Mouse (Mus musculus) forebrain, embryonic 16.5 days (tissue): ENCODE data around the gene Isg15. TPM values are rescaled to one million over a fixed set of nuclear protein-coding genes. Genes with fewer than 3 reads are reported as not detected.

Experiments
- ATAC-seq: fragments of 200-750 bp; cut with Nextera tagmentation; 2 replicates; pipeline ENCODE4 v1.8.0; 2017; ENCODE audit warnings: mild to moderate bottlenecking, moderate library complexity
- H3K27ac ChIP-seq: fragments of 300-500 bp; sonication (generic); 2 replicates; pipeline ENCODE4 v1.5.1; 2014; ENCODE audit warnings: low read length, control low read depth
- H3K27me3 ChIP-seq: fragments of 300-500 bp; sonication (generic); replicated peaks from 2 replicates; pipeline ENCODE4 v1.6.1; 2014; ENCODE audit warnings: low read length; ENCODE audit not compliant: control insufficient read depth, insufficient read depth
- H3K36me3 ChIP-seq: fragments of 300-500 bp; sonication (generic); 2 replicates; pipeline ENCODE4 v1.6.1; 2014; ENCODE audit not compliant: control insufficient read depth, insufficient read depth
- H3K4me1 ChIP-seq: fragments of 300-500 bp; sonication (generic); replicated peaks from 2 replicates; pipeline ENCODE4 v1.6.1; 2014; ENCODE audit warnings: low read length; ENCODE audit not compliant: control insufficient read depth, insufficient read depth
- H3K4me2 ChIP-seq: fragments of 300-500 bp; sonication (generic); 2 replicates; pipeline ENCODE4 v1.6.1; 2014; ENCODE audit warnings: mild to moderate bottlenecking, low read length, control low read depth
- H3K4me3 ChIP-seq: fragments of 300-500 bp; sonication (generic); replicated peaks from 2 replicates; pipeline ENCODE4 v1.5.1; 2014; ENCODE audit warnings: mild to moderate bottlenecking, low read length, control low read depth
- H3K9ac ChIP-seq: fragments of 300-500 bp; sonication (generic); replicated peaks from 2 replicates; pipeline ENCODE4 v1.6.1; 2014; ENCODE audit warnings: low read depth, low read length, control low read depth
- H3K9me3 ChIP-seq: fragments of 300-500 bp; sonication (generic); 2 replicates; pipeline ENCODE4 v1.6.1; 2016; ENCODE audit warnings: low read length; ENCODE audit not compliant: control insufficient read depth
- WGBS: fragments of 180-500 bp; shearing (Covaris S2); extraction: QIAGEN DNeasy Blood & Tissue Kit; methylation state at CpG from one replicate; pipeline ENCODE4 v1.1.7; 2014; 5-methylcytosine and 5-hydroxymethylcytosine counted together
- polyA plus RNA-seq: library from polyadenylated mRNA; unstranded; fragments of >200 nt; fragmentation: Nextera tagmentation; extraction: Ambion mirVana; gene quantifications from 2 replicates; pipeline ENCODE4 v1.2.1, GENCODE M21; 2015

Isg15 gene
- polyA plus RNA-seq, 1 experiment from 2014 or later: 1.5 TPM

DNA sequence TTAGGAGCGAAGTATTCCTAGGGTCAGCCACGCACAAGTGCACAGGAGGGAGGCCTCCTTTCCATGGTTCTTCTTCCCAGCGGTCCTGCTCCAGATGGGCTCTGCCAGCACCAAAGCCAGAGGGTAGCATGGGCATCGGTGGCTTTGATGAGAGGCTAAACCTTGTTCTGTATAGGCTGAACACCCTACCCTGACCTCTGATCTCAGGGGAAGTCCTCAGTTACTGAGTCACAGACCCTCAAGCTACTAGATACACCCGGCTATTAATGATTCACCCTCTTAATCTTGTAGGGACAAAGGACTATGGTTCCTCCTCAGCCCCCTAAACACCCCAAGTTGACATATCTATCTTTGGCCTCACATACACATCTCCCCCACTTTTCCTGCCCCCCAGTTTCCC lies 6.7 kb downstream of the Isg15 start:
- WGBS: 74% methylated on average over 5 of the region's 5 CpGs
- H3K27me3 ChIP-seq: no peaks in the 10 kb centered on the region
- H3K4me2 ChIP-seq: no peak overlapping the region
- H3K27ac ChIP-seq: no peak overlapping the region
- peaks cover 53% of the 10 kb centered on the region for H3K4me1 ChIP-seq
- peaks cover 6% of the 10 kb centered on the region for H3K36me3 ChIP-seq
- H3K9ac ChIP-seq: no peak overlapping the region
- ATAC-seq: no peak
- H3K9me3 ChIP-seq: no peaks in the 10 kb centered on the region
- H3K4me3 ChIP-seq: no peak overlapping the region

DNA sequence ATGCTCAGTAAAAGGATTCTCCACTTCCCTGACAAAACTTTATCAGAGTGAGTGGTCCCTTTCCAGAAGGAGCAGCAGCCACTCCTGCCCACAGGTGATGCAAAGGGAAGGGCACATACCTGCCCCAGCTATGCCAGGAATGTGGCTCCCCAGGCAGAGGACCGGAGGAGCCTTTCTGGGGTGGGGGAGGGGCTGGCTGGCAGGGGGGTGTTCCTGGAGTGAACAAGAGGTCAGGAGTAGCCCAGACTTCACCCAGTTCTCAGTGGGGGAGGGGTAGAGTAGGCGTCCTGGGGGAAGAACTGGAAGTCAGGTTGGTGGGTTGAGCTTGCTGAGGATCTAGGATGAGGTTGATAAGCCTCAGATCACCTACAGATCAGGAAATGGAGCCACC lies 7.4 kb downstream of the Isg15 start:
- Histone ChIP-seq H3K9me3 (no peaks in the 10 kb centered on the region), H3K36me3 (peaks cover 6% of the 10 kb centered on the region), H3K4me2 (no peak overlapping the region), H3K4me1 (peaks cover 60% of the 10 kb centered on the region), H3K4me3 (no peak overlapping the region), H3K27ac (no peak overlapping the region), H3K9ac (no peak overlapping the region), H3K27me3 (no peaks in the 10 kb centered on the region)
- WGBS: 21% methylated on average over 2 of the region's 2 CpGs
- no peak for ATAC-seq

DNA sequence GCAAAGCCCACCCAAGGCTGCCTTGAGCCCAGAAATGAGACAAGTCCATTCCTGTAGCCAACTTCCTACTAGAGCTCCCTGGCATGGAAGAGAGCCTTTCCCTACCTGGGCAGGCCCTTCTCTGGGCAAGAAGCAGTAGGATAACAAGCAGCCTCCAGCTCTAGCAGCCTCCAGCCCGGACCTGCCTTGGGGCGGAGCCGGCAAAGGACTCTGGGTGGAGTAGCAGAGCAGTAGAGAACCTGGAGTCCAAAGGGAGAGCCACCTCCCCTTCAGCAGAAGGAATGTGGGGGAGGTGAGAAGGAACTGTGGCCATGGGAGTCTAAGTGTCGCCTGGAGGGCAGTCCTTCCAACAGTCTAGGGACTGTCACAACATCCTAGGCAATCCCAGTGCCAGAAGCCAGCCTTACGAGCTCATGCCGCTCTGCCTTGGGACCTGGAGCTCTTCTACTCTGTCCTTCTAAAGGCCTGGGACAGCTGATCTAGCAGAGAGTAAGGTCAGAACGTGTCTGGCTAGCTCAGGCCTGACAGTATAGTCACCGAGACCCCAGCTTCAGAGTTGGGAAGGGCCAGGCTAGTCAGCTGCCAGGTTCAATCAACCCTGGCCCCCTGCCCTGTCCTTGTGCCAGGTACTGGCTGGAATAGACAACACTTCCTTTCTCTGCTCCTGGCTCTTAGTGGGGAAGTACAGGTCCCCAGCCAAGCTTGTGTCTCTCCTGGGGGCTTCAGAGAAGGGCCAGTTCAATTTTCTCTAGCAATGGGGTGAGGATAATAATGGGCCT lies 8.0 kb downstream of the Isg15 start:
- 0 out of 2 replicates have a peak overlapping the region, but pooled peaks have one; percentile 43 for H3K27ac ChIP-seq
- H3K36me3 ChIP-seq: peaks cover 6% of the 10 kb centered on the region
- no peaks in the 10 kb centered on the region for H3K27me3 ChIP-seq
- no peaks in the 10 kb centered on the region for H3K9me3 ChIP-seq
- 44% methylated on average over 8 of the region's 8 CpGs for WGBS
- no peak overlapping the region for H3K4me3 ChIP-seq
- H3K9ac ChIP-seq: no peak overlapping the region
- no peak overlapping the region for H3K4me2 ChIP-seq
- peaks cover 63% of the 10 kb centered on the region for H3K4me1 ChIP-seq
- ATAC-seq: no peak

DNA sequence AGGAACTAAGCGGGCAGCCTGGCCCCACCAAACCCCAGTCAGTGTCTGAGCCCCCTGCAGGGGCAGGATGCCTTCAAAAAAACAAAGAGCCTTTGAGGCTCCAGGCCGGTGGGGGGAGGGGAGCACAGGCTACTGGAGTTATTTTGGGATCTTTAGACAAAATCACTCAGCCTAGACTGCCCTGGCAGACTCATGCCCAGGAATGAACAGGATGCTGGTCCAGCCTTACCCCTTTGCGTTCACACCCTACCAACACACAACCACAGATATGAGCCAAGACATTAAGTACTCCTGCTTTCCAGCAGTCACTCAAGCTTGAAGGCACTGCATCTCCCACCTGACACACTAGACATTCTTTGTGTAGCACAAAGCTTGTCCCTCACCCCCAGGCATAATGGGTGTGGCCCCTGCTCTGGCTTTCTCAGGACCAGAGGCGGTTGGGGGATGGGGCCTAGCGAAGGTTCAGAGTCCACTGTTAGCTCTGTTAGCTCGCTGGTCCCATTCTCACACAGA lies 11.8 kb downstream of the Isg15 start:
- Histone ChIP-seq H3K36me3 (peaks cover 6% of the 10 kb centered on the region), H3K9me3 (no peaks in the 10 kb centered on the region), H3K4me2 (no peak overlapping the region; the same call in 1 of the 2 replicates), H3K4me1 (peaks cover 79% of the 10 kb centered on the region), H3K27ac (peak overlapping the region; percentile 6), H3K9ac (no peak overlapping the region; the same call in 1 of the 2 replicates), H3K27me3 (no peaks in the 10 kb centered on the region), H3K4me3 (no peak overlapping the region)
- WGBS: 5% methylated on average over 6 of the region's 6 CpGs
- ATAC-seq: peak; percentile 18; the same call in 1 of the 2 replicates

DNA sequence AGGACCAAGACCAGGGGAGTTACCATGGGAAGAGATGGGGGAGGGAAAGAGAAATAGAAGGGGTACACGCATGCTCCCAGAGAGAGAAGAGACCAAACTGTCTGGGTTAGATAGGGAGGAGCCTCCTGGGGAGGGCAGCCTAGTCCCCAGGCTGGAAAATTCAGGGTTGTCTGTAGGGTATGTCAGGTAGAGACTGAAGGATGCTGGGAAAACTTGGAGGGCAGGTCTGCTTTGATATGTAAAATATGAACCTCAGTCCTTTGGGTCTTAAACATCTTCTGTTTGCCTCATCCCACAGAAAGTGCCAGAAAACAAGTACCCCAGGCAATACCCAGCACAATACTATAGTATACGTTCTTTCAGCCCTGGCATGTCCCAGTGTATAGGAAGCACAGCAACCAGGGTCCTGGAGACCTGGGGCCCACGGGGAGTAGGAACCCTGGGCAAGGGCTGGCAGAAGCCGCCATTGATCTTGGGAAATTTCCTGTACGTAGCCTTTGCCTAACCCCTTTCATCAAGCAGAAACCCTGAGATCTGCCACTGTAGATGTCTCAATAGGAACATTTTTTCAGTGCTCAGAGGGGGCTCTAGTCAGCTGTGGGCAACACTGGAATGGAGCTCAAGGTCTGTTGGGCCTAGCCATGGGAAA lies 12.3 kb downstream of the Isg15 start:
- Histone ChIP-seq H3K9me3 (no peaks in the 10 kb centered on the region), H3K4me2 (no peak overlapping the region), H3K27me3 (no peaks in the 10 kb centered on the region), H3K36me3 (peaks cover 6% of the 10 kb centered on the region), H3K27ac (peak overlapping the region; percentile 6), H3K4me3 (no peak overlapping the region), H3K9ac (no peak overlapping the region), H3K4me1 (peaks cover 79% of the 10 kb centered on the region)
- WGBS: 24% methylated on average over 5 of the region's 5 CpGs
- no peak for ATAC-seq

DNA sequence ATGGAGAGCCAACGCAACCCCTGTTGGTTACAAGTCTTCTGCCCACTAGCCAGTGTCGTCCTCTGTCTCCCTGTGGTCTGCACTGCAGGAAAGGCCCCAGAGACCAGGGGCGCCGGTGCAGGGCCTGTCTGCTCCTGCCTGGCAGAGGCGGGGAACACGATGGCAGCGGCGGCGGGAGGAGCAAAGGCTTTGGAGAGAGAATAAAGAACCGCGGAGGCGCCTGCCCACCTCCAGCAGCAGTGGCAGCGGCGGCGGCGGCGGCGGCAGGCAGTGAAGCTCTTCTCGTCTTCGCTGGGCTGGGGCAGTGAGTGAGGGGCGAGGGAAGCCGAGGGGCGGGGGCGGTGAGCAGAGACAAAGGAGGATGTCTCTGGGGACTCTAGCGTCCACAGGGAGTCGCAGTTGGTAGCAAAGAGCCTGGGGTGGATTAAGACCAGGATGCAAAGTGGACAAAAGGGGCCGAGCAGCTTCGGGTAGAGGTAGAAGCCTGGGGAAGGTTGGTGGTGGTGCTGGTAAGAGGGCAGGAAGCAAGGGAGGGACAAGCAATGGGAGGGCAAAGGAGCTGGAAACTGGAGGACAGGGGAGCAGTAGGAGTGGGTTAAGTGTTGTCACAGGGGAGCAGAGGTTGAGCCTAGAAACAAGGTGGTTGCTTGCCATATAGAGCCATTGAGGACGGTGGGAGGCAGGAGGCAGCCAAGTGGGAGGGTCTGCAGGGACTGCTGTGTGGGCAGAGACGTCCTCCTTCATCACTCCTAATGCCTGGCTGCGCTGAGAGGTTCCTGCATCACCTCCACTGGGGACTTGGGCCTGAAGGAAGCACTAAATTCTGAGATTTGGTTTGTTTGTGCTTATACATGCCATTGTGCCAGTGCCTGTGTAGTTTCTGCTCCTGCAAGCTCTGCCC lies 14.4 kb downstream of the Isg15 start:
- peak; percentile 61 for ATAC-seq
- Histone ChIP-seq H3K27me3 (no peaks in the 10 kb centered on the region), H3K4me3 (peak overlapping the region; percentile 62), H3K9ac (peak overlapping the region; percentile 89), H3K4me2 (peak overlapping the region; percentile 86), H3K36me3 (peaks cover 6% of the 10 kb centered on the region), H3K27ac (peak overlapping the region; percentile 93), H3K9me3 (no peaks in the 10 kb centered on the region), H3K4me1 (peaks cover 87% of the 10 kb centered on the region)
- 3% methylated on average over 31 of the region's 31 CpGs for WGBS

DNA sequence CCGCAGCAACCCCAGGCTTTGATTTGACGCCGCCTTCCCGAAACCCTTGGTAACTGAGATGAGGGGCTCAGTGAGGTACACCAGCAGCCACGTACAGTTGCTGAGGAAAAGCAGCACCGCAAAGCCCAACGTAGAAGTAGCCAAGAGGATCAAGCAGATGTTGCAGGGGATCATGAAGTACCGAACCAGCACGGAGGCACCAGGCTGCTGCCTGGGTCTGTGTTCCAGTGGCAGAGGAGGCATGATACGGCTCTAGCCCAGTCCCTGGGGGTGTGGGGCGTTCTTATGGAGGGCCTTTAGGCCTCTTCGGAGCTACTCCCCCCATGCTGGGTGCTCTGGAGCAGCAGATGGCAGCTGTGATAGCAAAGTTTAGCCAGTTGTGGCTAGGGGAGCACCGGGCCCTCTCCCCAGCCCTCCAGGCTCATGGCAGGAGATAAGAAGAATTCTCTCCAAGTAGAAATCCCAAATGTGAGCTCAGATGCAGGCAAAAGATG lies 15.1 kb downstream of the Isg15 start:
- peak overlapping the region; percentile 89 for H3K9ac ChIP-seq
- H3K4me2 ChIP-seq: peak overlapping the region; percentile 86
- no peaks in the 10 kb centered on the region for H3K27me3 ChIP-seq
- H3K9me3 ChIP-seq: no peaks in the 10 kb centered on the region
- peak; percentile 29 for ATAC-seq
- H3K36me3 ChIP-seq: peaks cover 4% of the 10 kb centered on the region
- peak overlapping the region; percentile 62 for H3K4me3 ChIP-seq
- peaks cover 93% of the 10 kb centered on the region for H3K4me1 ChIP-seq
- WGBS: 43% methylated on average over 13 of the region's 13 CpGs
- peak overlapping the region; percentile 93 for H3K27ac ChIP-seq

DNA sequence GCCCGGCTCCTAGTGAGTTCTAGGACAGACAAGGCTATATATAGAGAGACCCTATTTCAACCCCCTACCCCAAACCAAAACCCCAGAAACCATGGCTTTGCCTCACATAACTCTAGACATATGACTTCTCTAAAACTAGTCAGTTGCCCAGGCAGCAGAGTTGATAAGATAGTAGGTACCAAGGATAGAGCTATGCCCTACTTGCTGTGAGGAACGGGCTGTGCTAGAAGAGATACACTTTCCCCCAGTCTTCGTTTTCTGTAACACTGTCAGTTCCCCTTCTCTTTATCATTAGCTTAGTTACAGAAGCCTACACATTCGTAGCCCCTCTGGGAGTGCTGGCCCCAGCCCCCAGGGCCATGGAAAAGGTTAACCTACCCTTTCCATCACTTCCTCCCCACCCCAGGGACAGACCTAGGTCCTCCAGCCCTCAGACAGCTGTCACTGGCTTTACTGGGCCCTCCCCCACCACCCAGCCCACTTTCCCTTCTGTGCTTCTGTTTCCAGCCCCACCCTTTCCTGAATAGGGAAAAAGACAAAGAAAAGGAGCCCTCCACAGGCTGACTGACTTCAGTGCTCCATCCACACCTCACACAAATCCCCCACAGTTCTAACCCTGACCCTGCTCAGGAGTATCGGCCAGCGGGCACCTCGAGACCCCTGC lies 16.2 kb downstream of the Isg15 start:
- H3K4me2 ChIP-seq: peak overlapping the region; percentile 86
- peak overlapping the region; percentile 62 for H3K4me3 ChIP-seq
- ATAC-seq: 0 out of 2 replicates have a peak, but pooled peaks have one; percentile 7
- no peaks in the 10 kb centered on the region for H3K27me3 ChIP-seq
- H3K9ac ChIP-seq: peak overlapping the region; percentile 89
- WGBS: 79% methylated on average over 7 of the region's 7 CpGs
- H3K9me3 ChIP-seq: no peaks in the 10 kb centered on the region
- H3K4me1 ChIP-seq: peaks cover 88% of the 10 kb centered on the region
- H3K27ac ChIP-seq: peak overlapping the region; percentile 93; the same call in 1 of the 2 replicates
- H3K36me3 ChIP-seq: no peaks in the 10 kb centered on the region
